Mouse (Mus musculus) megakaryocyte, embryonic 14.5 days (primary cell): Measurements from ENCODE around the gene Kcnt1. TPM values are rescaled to one million over a fixed set of nuclear protein-coding genes. Genes with fewer than 3 reads are reported as not detected.

ENCODE experiments used
- H3K27me3 ChIP-seq: replicated peaks from 2 replicates; pipeline ENCODE3; 2012; ENCODE audit warnings: inconsistent platforms
- H3K36me3 ChIP-seq: replicated peaks from 2 replicates; pipeline ENCODE3; 2012; ENCODE audit warnings: low read length, inconsistent platforms, mixed read lengths
- H3K4me1 ChIP-seq: 2 replicates; pipeline ENCODE4 v1.6.1; 2012; ENCODE audit warnings: inconsistent platforms
- H3K4me3 ChIP-seq: replicated peaks from 2 replicates; pipeline ENCODE3; 2012; ENCODE audit warnings: moderate library complexity, mild to moderate bottlenecking, inconsistent platforms
- H3K9me3 ChIP-seq: 2 replicates; pipeline ENCODE4 v1.6.1; 2012; ENCODE audit warnings: inconsistent platforms
- FLI1 ChIP-seq: IDR thresholded peaks from 2 replicates; pipeline ENCODE4 v1.6.1; 2012; ENCODE audit warnings: low read length, inconsistent platforms, mixed read lengths
- GATA1 ChIP-seq: IDR thresholded peaks from 3 replicates; pipeline ENCODE4 v1.6.1; 2012; ENCODE audit warnings: mixed read lengths, low read length, inconsistent platforms, borderline replicate concordance
- polyA plus RNA-seq: library from polyadenylated mRNA; stranded (reverse); fragments of >175 nt; gene quantifications from 2 replicates; pipeline ENCODE4 v1.2.3, GENCODE M21; 2012; ENCODE audit warnings: low replicate concordance; ENCODE audit not compliant: insufficient read depth

The Kcnt1 gene
- polyA plus RNA-seq, 1 experiment, result not detected

DNA sequence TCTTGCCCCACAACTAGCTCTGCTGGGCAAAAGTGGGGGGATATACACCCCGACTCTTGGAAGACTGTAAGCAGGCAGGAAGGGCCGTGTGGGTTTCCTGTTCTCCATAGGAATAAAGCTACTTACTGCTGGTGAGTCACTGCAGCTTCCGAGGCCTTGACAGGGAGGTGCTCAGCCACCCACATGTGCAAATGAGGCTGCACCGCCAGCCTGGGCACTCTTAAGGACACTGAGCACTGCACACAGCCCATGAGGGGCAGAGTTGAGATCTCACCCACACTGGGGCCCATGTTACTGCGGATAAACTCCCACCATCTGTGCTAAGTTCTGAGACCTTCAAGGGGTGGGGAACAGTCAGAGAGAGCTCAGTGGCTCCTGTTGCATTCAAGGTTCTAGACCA lies 3.1 kb downstream of the Kcnt1 start:
- peaks cover under 1% of the 10 kb centered on the region; the same call in 1 of the 2 replicates for H3K9me3 ChIP-seq
- H3K4me1 ChIP-seq, result peaks cover 29% of the 10 kb centered on the region
- TF ChIP-seq GATA1 (no peak), FLI1 (no peak)
- peaks cover 99% of the 10 kb centered on the region for H3K27me3 ChIP-seq
- no peaks in the 10 kb centered on the region for H3K36me3 ChIP-seq
- no peak overlapping the region for H3K4me3 ChIP-seq

DNA sequence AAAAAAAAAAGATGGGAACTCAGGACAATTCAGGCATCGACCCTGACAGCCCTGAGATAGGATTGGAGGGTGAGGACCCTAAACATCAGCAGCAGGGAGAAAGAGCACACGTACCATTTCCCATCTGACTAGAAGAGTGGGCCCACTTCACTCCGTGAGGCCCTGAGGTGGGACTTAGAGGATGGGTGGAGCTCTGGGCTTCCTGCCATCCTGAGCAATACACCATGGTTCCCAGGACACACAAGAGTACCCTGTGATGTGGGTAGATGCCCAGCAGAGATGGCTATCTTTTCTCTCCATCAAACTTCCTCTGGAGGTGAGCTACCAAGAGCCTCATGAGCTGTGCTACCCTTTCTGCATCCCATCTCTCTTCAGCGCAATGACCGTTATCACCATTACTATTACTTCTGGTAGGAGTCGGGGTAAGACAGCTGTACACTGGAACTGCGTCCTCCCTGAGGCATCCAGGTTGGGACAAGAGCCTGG lies 13.8 kb downstream of the Kcnt1 start:
- no peaks in the 10 kb centered on the region for H3K4me1 ChIP-seq
- peaks cover 96% of the 10 kb centered on the region for H3K27me3 ChIP-seq
- no peak for TF ChIP-seq GATA1
- TF ChIP-seq FLI1, result no peak
- no peaks in the 10 kb centered on the region for H3K9me3 ChIP-seq
- H3K4me3 ChIP-seq, result no peak overlapping the region
- H3K36me3 ChIP-seq, result no peaks in the 10 kb centered on the region

DNA sequence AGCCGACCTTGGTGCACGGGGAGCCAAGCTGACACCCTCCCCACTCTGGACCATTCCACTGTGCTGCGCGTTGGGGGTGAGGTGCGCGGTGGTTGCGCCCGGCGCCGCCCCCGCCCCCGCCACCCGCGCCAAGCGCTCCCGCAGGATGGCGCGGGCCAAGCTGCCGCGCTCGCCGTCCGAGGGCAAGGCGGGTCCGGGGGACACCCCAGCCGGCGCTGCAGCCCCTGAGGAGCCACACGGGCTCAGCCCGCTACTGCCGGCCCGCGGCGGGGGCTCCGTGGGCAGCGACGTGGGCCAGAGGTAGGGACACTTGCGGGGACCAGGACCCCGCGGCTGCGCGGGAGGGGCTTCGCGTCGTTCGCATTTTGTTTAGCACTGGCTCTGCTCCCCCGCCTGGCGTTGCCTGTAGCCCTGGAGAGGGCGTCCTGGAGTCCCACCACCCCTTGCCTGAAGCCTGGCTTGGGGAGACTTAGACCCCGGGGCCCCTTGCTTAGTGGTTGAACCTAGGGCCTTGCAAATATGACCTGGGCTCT lies 14.3 kb downstream of the Kcnt1 start:
- Histone ChIP-seq H3K4me1 (no peaks in the 10 kb centered on the region), H3K4me3 (no peak overlapping the region), H3K27me3 (peaks cover 97% of the 10 kb centered on the region), H3K9me3 (no peaks in the 10 kb centered on the region), H3K36me3 (no peaks in the 10 kb centered on the region)
- no peak for TF ChIP-seq GATA1
- no peak for TF ChIP-seq FLI1

DNA sequence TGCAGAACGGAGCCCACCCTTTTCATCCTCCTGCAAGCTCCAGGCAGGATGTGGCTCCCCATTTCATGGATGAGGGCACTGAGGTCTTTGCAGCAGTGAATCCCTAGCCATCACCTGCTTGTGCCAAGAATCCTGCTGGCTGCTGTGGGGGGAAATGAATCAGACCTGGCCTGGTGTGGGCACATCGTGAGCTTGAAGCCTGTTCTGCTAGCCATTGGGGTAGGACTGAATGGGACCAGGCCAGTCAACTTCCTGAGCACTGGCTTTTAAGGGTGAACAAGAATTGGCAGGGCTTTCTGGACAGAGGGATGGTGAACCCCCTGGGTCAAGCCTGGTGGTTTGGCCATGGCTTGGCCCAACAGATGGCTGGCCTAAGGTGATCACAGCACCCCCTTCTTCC lies 15.0 kb downstream of the Kcnt1 start:
- H3K27me3 ChIP-seq, result peaks cover 98% of the 10 kb centered on the region
- H3K9me3 ChIP-seq, result no peaks in the 10 kb centered on the region
- TF ChIP-seq FLI1 (no peak), GATA1 (no peak)
- no peak overlapping the region for H3K4me3 ChIP-seq
- H3K36me3 ChIP-seq, result no peaks in the 10 kb centered on the region
- H3K4me1 ChIP-seq, result no peaks in the 10 kb centered on the region

DNA sequence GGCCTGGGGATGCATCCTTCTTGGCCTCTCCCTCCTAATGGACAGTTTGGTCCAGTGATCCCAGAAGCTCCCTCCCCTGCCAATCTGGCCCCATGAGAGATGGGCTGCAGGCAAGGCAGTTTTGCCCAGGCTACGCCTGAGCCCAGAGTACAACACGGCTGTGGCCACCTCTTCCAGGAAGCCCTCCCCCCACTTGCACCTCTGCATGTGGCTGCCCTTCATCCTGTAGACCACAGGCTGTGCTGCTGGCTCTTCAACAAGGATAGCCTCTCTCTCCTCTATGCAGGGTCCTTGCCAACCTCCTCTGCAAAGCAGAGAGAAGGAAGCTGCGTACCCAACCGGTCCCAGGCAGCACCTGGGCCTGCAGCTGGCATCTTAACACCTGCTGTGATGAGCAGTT lies 15.5 kb downstream of the Kcnt1 start:
- Histone ChIP-seq H3K27me3 (peaks cover 98% of the 10 kb centered on the region), H3K4me1 (no peaks in the 10 kb centered on the region), H3K9me3 (no peaks in the 10 kb centered on the region), H3K4me3 (no peak overlapping the region), H3K36me3 (no peaks in the 10 kb centered on the region)
- TF ChIP-seq FLI1 (no peak), GATA1 (no peak)

DNA sequence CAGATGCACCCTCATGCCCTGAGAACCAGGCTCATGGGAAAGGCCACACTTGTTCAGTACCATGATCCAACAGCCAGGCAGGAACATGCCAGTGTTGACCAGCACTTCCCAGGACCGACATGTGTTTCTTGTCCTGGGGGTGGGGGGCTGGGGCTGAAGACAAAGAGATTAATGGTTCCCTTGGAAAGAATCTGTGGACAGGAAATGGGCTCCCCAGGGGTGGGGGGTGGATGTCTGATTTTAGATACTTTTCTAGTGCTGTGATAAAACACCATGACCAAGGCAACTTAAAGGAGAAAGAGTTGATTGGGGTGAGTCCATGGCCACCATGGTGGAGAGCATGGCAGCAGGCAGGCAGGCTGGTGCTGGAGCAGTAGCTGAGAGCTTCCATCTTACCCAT lies 18.7 kb downstream of the Kcnt1 start:
- no peaks in the 10 kb centered on the region for H3K36me3 ChIP-seq
- H3K27me3 ChIP-seq, result peaks cover 99% of the 10 kb centered on the region
- TF ChIP-seq FLI1 (no peak), GATA1 (no peak)
- H3K4me1 ChIP-seq, result peaks cover under 1% of the 10 kb centered on the region; the same call in 1 of the 2 replicates
- no peaks in the 10 kb centered on the region for H3K9me3 ChIP-seq
- H3K4me3 ChIP-seq, result no peak overlapping the region

DNA sequence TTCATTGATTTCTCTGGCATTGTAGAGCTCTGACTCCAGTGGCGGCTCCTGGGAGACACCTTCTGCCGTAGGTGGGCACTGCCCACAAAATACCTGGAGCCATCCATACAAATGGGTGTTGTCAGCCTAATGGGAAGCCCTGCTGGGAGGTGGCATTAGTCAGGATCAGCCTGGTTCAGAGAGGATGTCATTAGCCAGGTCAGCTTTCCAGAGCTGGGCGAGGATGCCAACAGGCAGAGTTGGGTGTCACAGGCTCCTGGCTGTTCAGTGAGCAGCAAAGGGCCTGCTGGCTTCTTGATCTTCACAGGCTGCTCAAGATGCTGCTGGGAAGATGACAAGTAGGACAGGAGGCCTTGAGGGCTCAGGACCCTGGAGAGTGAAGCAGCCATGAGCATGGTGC lies 21.2 kb downstream of the Kcnt1 start:
- Histone ChIP-seq H3K36me3 (no peaks in the 10 kb centered on the region), H3K4me3 (no peak overlapping the region), H3K4me1 (peaks cover 3% of the 10 kb centered on the region; the same call in 1 of the 2 replicates), H3K27me3 (peaks cover 97% of the 10 kb centered on the region), H3K9me3 (no peaks in the 10 kb centered on the region)
- no peak for TF ChIP-seq FLI1

DNA sequence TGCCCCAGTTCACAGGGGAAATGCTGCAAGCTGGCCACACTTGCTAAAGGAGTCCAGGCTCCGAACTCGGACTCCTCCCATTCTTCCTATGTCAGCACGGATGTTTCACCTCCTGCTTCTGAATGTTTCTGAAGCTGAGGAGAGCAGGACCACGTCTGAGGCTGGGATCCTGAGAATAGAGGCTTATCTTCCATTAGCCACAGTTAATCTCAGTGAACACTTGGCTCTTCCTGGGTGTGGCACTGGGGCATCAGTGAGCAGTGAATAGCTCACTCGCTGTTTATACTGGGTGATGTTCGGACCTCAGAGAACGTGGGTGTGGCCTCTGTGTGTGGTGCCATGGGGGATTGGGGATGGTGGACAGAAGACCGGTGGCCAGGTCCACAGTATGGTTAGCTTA lies 23.7 kb downstream of the Kcnt1 start:
- no peaks in the 10 kb centered on the region for H3K9me3 ChIP-seq
- no peak for TF ChIP-seq FLI1
- TF ChIP-seq GATA1, result no peak
- H3K27me3 ChIP-seq, result peaks cover 97% of the 10 kb centered on the region
- H3K4me1 ChIP-seq, result peaks cover 3% of the 10 kb centered on the region; the same call in 1 of the 2 replicates
- no peaks in the 10 kb centered on the region for H3K36me3 ChIP-seq
- no peak overlapping the region for H3K4me3 ChIP-seq

DNA sequence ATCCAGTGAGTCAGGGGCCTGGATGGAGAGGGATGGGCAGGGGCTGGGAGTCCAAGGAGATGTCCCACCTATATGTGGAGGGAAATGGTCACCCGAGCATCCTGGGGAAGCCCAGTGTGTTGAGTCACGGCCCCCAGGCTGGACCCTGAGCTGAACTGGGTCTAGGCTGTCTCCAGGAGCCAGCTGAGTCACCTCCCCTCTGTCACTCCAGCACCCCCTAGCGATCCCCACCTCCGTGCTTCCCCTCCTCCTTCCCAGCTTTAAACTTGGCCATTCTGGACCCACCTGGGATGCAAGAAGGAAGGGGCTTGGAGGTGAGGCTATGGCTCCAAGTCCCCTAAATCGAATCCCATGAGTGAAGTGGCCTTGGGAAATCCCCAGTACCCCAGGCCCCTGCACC lies 24.6 kb downstream of the Kcnt1 start:
- no peaks in the 10 kb centered on the region for H3K36me3 ChIP-seq
- TF ChIP-seq GATA1 (no peak), FLI1 (no peak)
- peaks cover 3% of the 10 kb centered on the region; the same call in 1 of the 2 replicates for H3K4me1 ChIP-seq
- no peaks in the 10 kb centered on the region for H3K9me3 ChIP-seq
- H3K27me3 ChIP-seq, result peaks cover 97% of the 10 kb centered on the region
- no peak overlapping the region for H3K4me3 ChIP-seq

DNA sequence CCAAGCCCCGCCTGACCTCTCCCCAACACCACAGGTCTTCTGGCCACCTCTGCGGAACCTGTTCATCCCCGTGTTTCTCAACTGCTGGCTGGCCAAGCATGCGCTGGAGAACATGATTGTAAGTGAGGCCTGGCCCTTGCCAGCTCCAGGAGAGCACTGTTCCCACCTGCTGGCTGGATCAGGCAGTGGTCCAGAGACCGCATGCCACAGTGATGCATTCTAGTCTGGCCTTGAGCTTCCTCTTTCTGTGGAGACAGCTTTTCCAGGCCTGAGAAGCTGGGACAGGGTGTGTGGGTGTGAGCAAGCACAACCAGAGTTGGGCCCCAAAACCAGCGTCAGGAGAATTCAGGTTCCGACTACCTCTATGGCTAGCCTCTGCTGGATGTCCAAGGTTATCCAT lies 28.9 kb downstream of the Kcnt1 start:
- Histone ChIP-seq H3K4me3 (no peak overlapping the region), H3K27me3 (peaks cover 95% of the 10 kb centered on the region)

More for the DNA sequence above, 28.9 kb downstream of the Kcnt1 start:
- TF ChIP-seq FLI1, result no peak
- TF ChIP-seq GATA1, result no peak
- Histone ChIP-seq H3K9me3 (no peaks in the 10 kb centered on the region), H3K36me3 (no peaks in the 10 kb centered on the region), H3K4me1 (peaks cover under 1% of the 10 kb centered on the region; the same call in 1 of the 2 replicates)
